Mouse (Mus musculus) Patski (cell line): ENCODE data around the gene Klc4. TPM values are rescaled to one million over a fixed set of nuclear protein-coding genes. Genes with fewer than 3 reads are reported as not detected.

Source experiments
- ATAC-seq: fragments of 100-300 bp; one replicate; pipeline ENCODE4 v1.8.0; 2021
- CTCF ChIA-PET: fragments of 350-600 bp; sonication (Branson Sonifier 250); formaldehyde crosslinking; loops from one replicate; lab custom pipeline; 2022; ENCODE audit warnings: inconsistent platforms; lab: Charles Lee
- POLR2A ChIA-PET: fragments of 350-600 bp; sonication (Branson Sonifier 250); formaldehyde crosslinking; loops from one replicate; lab custom pipeline; 2022; ENCODE audit warnings: antibody characterized with exemption, inconsistent platforms; lab: Charles Lee
- DNase-seq: peaks from one replicate; pipeline ENCODE4 v3.0.0-alpha.2; 2011; ENCODE audit warnings: low read depth, low spot score
- H3K27me3 ChIP-seq: fragments of 371-371 bp; one replicate; pipeline ENCODE4 v1.5.1; 2021
- CTCF ChIP-seq: fragments of 100-300 bp; IDR thresholded peaks from one replicate; pipeline ENCODE4 v1.5.1; 2021
- in situ Hi-C: fragments of 300-500 bp; cut with MboI; formaldehyde crosslinking; loops from 3 replicates; pipeline ENCODE4 v1.11.1; 2018; ENCODE audit warnings: low pct_unique_long_range_greater_than_20kb, mixed read lengths
- polyA plus RNA-seq: library from polyadenylated mRNA; unstranded; gene quantifications from one replicate; pipeline ENCODE4 v1.2.3, GENCODE M21; 2021

Gene Klc4
- polyA plus RNA-seq, 1 experiment from 2014 or later, result 42.3 TPM

DNA sequence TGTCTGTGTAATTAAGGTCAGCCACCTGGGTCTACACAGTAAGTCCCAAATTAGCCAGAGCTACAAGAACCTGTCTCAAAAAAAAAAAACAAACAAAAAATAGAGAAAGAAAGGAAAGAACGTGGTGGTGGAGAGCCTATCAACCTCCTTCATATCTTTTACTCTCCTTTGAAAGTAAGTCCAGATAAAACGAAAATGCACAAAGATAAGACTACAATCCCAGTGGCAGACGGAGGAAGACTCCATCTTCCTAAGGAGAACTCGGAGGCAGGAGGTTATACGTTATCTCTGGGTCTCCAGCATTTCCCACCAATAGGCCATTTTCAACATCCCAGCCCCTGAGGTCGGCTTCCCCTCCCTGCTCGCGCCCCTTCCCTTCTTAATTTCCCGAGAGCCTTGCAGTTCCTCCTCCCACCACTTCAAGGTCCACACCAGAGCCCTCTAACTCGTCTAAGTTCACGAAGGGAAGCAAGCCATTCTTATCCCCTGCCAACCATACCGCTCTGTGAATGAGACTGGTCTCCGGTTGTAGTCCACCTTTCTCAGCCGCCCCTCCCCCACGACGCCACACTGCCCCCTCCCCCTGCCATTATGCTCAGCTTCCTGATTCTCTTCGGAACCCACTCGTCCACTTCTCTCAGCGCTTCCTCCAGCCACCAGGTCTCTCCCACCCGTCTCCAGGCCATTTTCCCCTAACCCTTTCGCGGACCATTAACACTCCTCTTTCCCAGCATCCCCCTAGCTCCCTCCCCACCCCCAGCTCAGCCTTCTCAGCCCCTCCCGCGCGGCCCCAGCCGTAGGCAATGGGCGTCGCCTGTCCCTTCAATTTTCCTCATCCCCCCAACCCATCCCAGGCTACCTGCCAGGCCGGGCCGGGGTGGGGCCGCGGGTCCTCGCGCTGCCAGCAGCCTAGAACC is 34.3 kb upstream of the Klc4 start:
- no peak for TF ChIP-seq CTCF
- in situ Hi-C loops, result no loop called here
- no peak for ATAC-seq
- ChIA-PET POLR2A (interaction anchor here (1.0 to 1.7 kb wide), 6 partner anchors 21 to 93 kb away, joined by 3 to 11 read pairs (median 3); partner anchors contain the start of genes Cul7, Ppp2r5d and Ptk7), CTCF (interaction anchor here (1.3 to 2.0 kb wide), 3 partner anchors 14 to 44 kb away, joined by 4 read pairs; no protein-coding TSS in a partner anchor)
- DNase-seq, result no peak
- H3K27me3 ChIP-seq, result no peaks in the 10 kb centered on the region

DNA sequence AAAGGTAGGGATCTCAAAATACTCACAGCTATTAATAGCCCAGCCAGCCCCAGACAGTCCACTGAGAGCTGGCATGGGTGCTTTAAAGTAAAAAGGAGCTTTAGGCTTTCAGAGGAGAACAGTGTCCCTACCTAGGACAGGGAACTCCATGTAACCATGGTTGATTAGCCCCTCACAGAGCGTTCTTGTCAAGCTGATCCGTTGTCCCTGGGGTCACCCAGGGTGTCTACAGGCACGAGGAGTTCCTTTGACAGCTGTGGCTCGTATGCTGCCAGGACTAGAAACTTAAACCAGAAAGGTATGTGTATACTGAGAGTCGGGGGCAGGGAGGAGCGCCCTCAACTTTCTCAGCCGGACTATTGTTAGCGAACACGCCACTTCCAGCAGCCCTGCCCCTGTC is 33.1 kb upstream of the Klc4 start:
- in situ Hi-C loops, result no loop called here
- POLR2A ChIA-PET, result interaction anchor here (1.7 kb wide), 1 partner anchor 35 kb away, joined by 11 read pairs; no protein-coding TSS in a partner anchor
- CTCF ChIA-PET, result interaction anchor here (1.3 to 2.0 kb wide), 4 partner anchors 16 to 45 kb away, joined by 3 to 4 read pairs (median 4); no protein-coding TSS in a partner anchor
- ATAC-seq (no peak), DNase-seq (no peak)
- no peak for TF ChIP-seq CTCF
- H3K27me3 ChIP-seq, result no peaks in the 10 kb centered on the region

DNA sequence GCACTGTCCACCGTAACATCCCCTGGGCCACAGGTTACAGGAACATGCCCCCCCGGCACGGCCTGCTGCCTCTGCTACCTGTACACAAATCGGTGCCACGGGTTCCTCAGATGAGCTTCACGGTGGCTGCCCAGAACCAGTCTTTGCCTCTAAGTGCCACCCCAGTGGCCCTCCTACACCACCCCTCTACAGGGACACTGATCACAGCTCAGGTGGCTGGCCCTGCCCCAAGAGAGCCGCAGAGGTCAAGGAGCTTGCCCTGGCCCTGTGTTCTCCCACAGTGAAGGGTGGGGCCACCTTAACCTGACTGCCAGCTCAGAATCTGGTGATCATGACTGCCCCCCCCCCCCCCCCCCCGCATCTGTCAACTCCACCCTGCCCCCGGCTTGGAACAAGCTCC is 32.6 kb upstream of the Klc4 start, which contains the start of gene Mea1:
Gene Mea1, plus strand, starts transcription at position 378 of the 400 bp plus-strand sequence.
- no peaks in the 10 kb centered on the region for H3K27me3 ChIP-seq
- CTCF ChIA-PET, result interaction anchor here (1.3 to 1.4 kb wide), 2 partner anchors 23 to 37 kb away, joined by 3 to 4 read pairs; no protein-coding TSS in a partner anchor
- POLR2A ChIA-PET, result no interaction called here
- no peak for TF ChIP-seq CTCF
- no peak for DNase-seq
- ATAC-seq, result no peak
- in situ Hi-C loops, result no loop called here

- DNase-seq (no peak), ATAC-seq (no peak)
- TF ChIP-seq CTCF, result no peak
- in situ Hi-C loops, result no loop called here
- ChIA-PET CTCF (interaction anchor here (0.8 kb wide), 1 partner anchor 12 kb away, joined by 4 read pairs; no protein-coding TSS in a partner anchor), POLR2A (interaction anchor here (0.8 kb wide), 1 partner anchor 10 kb away, joined by 4 read pairs; no protein-coding TSS in a partner anchor)
- H3K27me3 ChIP-seq, result no peaks in the 10 kb centered on the region
Measured at GRCm38 (mm10) chr17:46674530-46675283, 28.9 kb upstream of the Klc4 start.

GRCm38 (mm10) chr17:46673850-46674529 is 28.2 kb upstream of the Klc4 start, which contains the start of gene Rrp36:
TSS of gene Rrp36 (minus strand) at chr17:46674352.
- in situ Hi-C loops, result no loop called here
- no peak for TF ChIP-seq CTCF
- peak; percentile 87 for ATAC-seq

DNA sequence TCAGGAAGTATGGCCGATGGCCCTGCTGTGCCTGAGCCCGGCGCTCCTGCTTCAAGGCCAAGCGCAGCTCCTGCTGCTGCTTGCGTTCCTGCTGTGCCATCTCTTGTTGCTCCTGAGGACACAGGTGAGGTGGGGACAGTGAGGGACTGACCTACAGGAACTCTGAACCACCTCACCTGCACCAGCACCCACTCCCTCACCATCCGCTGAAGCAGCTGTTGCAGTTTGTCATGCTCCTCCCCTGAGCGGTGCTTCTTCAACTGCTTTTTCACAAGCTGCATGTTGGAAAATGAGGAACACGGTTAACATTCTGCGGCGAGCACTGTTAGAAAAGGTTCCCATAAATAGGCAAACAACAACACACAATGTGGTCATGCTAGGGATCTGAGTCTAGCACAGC is 24.1 kb upstream of the Klc4 start:
- POLR2A ChIA-PET, result no interaction called here
- in situ Hi-C loops, result no loop called here
- CTCF ChIA-PET, result interaction anchor here (1.2 kb wide), 1 partner anchor 35 kb away, joined by 3 read pairs; the partner anchor contains the start of gene Ppp2r5d
- ATAC-seq, result no peak
- H3K27me3 ChIP-seq, result no peaks in the 10 kb centered on the region
- no peak for DNase-seq
- no peak for TF ChIP-seq CTCF

More at GRCm38 (mm10) chr17:46673850-46674529, 28.2 kb upstream of the Klc4 start, which contains the start of gene Rrp36:
- DNase-seq, result peak; percentile 44
- no peaks in the 10 kb centered on the region for H3K27me3 ChIP-seq
- ChIA-PET CTCF (interaction anchor here (0.8 kb wide), 1 partner anchor 11 kb away, joined by 4 read pairs; no protein-coding TSS in a partner anchor), POLR2A (interaction anchor here (0.7 to 0.8 kb wide), 3 partner anchors 9 to 377 kb away, joined by 3 to 4 read pairs (median 3); partner anchors contain the start of gene Dlk2)

DNA sequence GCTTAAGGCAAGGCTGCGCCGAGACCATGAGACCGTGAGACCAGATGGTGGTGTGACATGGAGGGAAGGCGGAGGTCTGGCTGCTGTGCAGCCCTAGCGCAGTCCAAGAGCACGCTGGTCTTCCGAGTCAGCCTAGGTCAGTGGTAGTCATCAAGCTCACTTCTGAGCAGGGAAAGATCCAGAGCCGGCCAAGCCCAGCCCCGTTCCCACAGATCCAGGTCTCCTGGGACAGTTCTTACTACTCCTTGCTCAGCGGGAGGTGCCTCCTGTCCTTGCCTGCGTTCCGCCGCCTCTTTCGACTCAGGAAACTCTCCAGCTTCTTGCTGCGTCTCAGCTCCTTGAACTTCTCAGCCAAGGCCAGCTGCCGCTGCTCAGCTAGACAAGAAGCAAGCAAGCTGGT is 21.9 kb upstream of the Klc4 start:
- DNase-seq (no peak), ATAC-seq (no peak)
- TF ChIP-seq CTCF, result no peak
- H3K27me3 ChIP-seq, result no peaks in the 10 kb centered on the region
- in situ Hi-C loops, result no loop called here
- ChIA-PET CTCF (no interaction called here), POLR2A (interaction anchor here (1.0 kb wide), 1 partner anchor 16 kb away, joined by 3 read pairs; no protein-coding TSS in a partner anchor)

GRCm38 (mm10) chr17:46662730-46663129 is 16.9 kb upstream of the Klc4 start:
- ATAC-seq (no peak), DNase-seq (no peak)
- ChIA-PET CTCF (interaction anchor here (0.9 kb wide), 1 partner anchor 12 kb away, joined by 4 read pairs; the partner anchor contains the start of gene Rrp36), POLR2A (interaction anchor here (0.9 kb wide), 1 partner anchor 11 kb away, joined by 3 read pairs; no protein-coding TSS in a partner anchor)
- no peak for TF ChIP-seq CTCF
- in situ Hi-C loops, result no loop called here
- H3K27me3 ChIP-seq, result no peaks in the 10 kb centered on the region

DNA sequence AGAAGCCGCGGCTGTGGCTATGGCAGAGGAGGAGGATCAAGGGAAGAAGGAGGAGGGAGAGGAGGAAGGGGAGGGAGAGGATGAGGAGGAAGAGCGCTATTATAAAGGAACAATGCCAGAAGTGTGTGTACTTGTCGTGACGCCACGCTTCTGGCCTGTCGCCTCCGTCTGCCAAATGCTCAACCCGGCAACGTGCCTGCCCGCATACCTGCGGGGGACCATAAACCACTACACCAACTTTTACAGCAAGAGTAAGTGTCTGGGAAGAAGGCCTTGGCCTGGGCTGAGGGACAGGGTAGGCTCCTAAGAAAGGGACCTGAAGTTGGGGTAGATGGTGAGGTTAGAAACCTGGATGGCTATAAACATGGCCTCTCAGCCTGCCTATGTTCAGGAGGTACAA is 16.2 kb upstream of the Klc4 start:
- CTCF ChIA-PET, result no interaction called here
- DNase-seq (no peak), ATAC-seq (no peak)
- in situ Hi-C loops, result no loop called here
- TF ChIP-seq CTCF, result no peak
- POLR2A ChIA-PET, result no interaction called here
- no peaks in the 10 kb centered on the region for H3K27me3 ChIP-seq
